Mouse (Mus musculus): ENCODE measurements around the gene Cass4. TPM values are rescaled to one million over a fixed set of nuclear protein-coding genes. Genes with fewer than 3 reads are reported as not detected.

Gene Cass4
- polyA plus RNA-seq, 1 experiment from 2014 or later, result 0.27 TPM

DNA sequence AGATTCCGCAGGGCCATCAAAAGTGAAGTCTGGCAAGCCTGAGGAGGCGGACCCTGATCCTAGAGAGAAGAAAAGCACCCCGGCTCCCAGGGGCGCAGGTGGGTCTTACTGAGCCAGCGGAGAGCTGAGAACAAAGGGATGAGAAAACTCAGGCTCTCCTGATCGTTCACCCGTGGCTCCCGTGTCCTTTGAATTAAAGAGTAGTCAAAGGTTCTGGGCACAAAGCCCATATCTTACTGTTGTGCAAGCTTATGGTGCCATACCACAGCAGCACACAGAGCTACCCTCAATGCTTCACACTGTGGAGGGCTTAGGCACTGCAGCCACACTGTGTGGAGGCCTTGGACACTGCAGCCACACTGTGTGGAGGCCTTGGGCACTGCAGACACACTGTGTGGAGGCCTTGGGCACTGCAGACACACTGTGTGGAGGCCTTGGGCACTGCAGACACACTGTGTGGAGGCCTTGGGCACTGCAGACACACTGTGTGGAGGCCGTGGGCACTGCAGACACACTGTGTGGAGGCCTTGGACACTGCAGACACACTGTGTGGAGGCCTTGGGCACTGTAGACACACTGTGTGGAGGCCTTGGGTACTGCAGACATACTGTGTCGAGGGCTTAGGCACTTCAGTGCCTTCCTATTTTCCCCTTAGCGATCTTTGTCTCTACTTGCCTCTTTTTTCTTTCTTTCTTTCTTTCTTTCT, 73.0 kb downstream of the Cass4 start:
- no peak for DNase-seq (ENCODE audit: low spot score)
- H3K36me3 ChIP-seq (replicated peaks; ENCODE audit: control insufficient read depth, insufficient read depth), result peaks cover 81% of the 10 kb centered on the region
- H3K9me3 ChIP-seq (ENCODE audit: control insufficient read depth, low read length), result no peaks in the 10 kb centered on the region
- H3K9ac ChIP-seq, result no peak overlapping the region
- no peaks in the 10 kb centered on the region for H3K27me3 ChIP-seq (ENCODE audit: control insufficient read depth, insufficient read depth, low read length)
- H3K4me3 ChIP-seq (replicated peaks; ENCODE audit: low read length), result no peak overlapping the region
- no peaks in the 10 kb centered on the region for H3K4me1 ChIP-seq (replicated peaks; ENCODE audit: control insufficient read depth, insufficient read depth, low read length)
- 75% methylated on average over 11 of the region's 11 CpGs for WGBS
- no peak for ATAC-seq (ENCODE audit: low FRiP score)
- H3K27ac ChIP-seq, result no peak overlapping the region
- no peak overlapping the region for H3K4me2 ChIP-seq (replicated peaks)

DNA sequence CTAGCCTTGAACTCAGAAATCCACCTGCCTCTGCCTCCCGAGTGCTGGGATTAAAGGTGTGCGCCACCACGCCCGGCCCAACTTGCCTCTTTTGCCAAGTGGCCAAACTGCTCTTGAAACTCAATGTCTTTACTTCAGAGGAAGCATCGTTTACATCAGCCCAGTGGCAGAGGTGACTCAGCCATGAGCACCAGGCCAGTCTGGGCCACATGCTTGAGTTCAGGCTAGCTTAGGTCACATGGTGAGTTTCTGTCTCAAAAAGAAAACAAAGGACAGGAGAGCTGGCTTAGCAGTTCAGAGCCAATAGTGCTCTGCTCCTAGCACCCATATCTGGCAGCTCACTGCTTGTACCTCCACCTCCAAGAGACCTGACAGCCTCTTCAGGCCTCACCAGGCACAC, 73.6 kb downstream of the Cass4 start:
- H3K4me3 ChIP-seq (replicated peaks; ENCODE audit: low read length), result no peak overlapping the region
- H3K9me3 ChIP-seq (ENCODE audit: control insufficient read depth, low read length), result no peaks in the 10 kb centered on the region
- H3K27ac ChIP-seq, result no peak overlapping the region
- no peak overlapping the region for H3K9ac ChIP-seq
- 94% methylated on average over 5 of the region's 5 CpGs for WGBS
- peaks cover 75% of the 10 kb centered on the region for H3K36me3 ChIP-seq (replicated peaks; ENCODE audit: control insufficient read depth, insufficient read depth)
- H3K4me1 ChIP-seq (replicated peaks; ENCODE audit: control insufficient read depth, insufficient read depth, low read length), result no peaks in the 10 kb centered on the region
- no peak for DNase-seq (ENCODE audit: low spot score)
- no peaks in the 10 kb centered on the region for H3K27me3 ChIP-seq (ENCODE audit: control insufficient read depth, insufficient read depth, low read length)
- no peak overlapping the region for H3K4me2 ChIP-seq (replicated peaks)
- ATAC-seq (ENCODE audit: low FRiP score), result no peak

DNA sequence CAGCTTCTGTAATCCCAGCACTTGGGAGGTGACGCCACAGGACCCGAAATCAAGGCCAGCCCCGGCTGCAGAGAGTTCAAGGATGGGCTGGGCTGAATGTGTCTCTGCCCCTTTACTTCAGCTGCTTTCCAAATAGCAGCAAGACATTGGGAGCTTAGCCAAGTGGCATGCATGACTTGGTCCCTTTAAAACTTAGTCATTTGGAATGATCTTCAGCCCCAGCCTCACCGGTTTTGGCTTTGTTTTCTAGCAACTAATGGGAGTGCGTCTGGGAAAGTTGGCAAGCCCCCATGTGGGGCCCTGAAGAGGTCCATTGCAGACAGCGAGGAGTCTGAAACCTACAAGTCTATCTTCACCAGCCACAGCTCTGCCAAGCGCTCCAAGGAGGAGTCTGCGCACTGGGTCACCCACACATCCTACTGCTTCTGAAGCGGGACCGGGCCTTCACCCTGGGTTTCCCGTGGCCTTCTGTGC, 74.8 kb downstream of the Cass4 start:
- Histone ChIP-seq H3K36me3 (replicated peaks; ENCODE audit: control insufficient read depth, insufficient read depth) (peaks cover 65% of the 10 kb centered on the region), H3K4me2 (replicated peaks) (no peak overlapping the region), H3K4me3 (replicated peaks; ENCODE audit: low read length) (no peak overlapping the region), H3K9ac (no peak overlapping the region), H3K27ac (no peak overlapping the region), H3K27me3 (ENCODE audit: control insufficient read depth, insufficient read depth, low read length) (no peaks in the 10 kb centered on the region), H3K4me1 (replicated peaks; ENCODE audit: control insufficient read depth, insufficient read depth, low read length) (no peaks in the 10 kb centered on the region), H3K9me3 (ENCODE audit: control insufficient read depth, low read length) (no peaks in the 10 kb centered on the region)
- WGBS, result 68% methylated on average over 11 of the region's 11 CpGs
- DNase-seq (ENCODE audit: low spot score), result peak; percentile 74
- ATAC-seq (ENCODE audit: low FRiP score), result peak; percentile 69; the same call in 1 of the 2 replicates

DNA sequence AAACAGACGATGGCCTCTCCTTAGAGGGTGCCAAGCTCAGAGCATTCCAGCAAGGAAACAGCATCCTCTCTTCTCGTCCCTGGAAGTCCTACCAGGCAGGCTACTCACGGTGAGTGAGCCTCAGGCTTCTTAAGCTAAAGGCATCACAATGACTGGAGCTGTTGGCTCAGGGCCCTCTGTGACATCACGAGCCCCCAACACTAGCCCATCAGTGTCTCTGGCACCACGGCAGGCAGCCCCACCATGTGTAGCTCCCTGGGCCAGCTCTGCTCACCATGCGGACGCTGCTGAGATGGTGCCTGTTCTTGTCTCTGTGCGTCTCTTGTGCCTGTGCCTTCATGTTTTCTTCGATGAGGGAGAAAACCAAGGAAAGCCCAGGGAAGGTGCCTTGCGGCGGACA, 78.7 kb downstream of the Cass4 start, which contains the start of gene Fam209:
Gene Fam209, plus strand, starts transcription at position 203 of the 400 bp plus-strand sequence.
- no peak within 1 kb of the TSS for H3K4me3 ChIP-seq (replicated peaks; ENCODE audit: low read length)
- H3K9ac ChIP-seq, result no peak within 1 kb of the TSS
- H3K4me1 ChIP-seq (replicated peaks; ENCODE audit: control insufficient read depth, insufficient read depth, low read length), result no peaks in the 10 kb centered on the region
- no peak within 1 kb of the TSS for H3K27ac ChIP-seq
- no peak for DNase-seq (ENCODE audit: low spot score)
- no peaks in the 10 kb centered on the region for H3K27me3 ChIP-seq (ENCODE audit: control insufficient read depth, insufficient read depth, low read length)
- no peaks in the 10 kb centered on the region for H3K9me3 ChIP-seq (ENCODE audit: control insufficient read depth, low read length)
- H3K36me3 ChIP-seq (replicated peaks; ENCODE audit: control insufficient read depth, insufficient read depth), result peaks cover 27% of the 10 kb centered on the region
- no peak for ATAC-seq (ENCODE audit: low FRiP score)
- H3K4me2 ChIP-seq (replicated peaks), result no peak within 1 kb of the TSS
- 89% methylated on average over 11 of the region's 11 CpGs for WGBS

DNA sequence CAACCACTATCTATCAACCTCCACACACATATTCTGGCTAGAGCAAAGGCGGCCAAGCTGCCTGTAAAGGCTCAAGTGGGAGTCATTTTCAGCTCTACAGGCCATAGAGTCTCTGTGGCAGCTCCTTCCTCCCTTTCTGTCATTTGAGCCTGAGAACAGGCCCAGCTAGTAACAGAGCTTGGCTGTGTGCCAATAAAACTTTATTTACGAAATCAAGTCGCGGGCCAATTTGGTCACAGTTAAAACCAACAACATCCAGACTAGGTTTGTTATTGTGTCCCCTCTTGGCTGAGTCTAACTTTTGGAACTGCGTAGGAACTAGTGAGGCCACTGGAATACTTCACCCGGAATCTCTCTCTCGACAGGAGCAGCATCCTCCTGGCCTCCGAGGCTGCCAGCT, 80.0 kb downstream of the Cass4 start:
- H3K9ac ChIP-seq, result no peak overlapping the region
- H3K27me3 ChIP-seq (ENCODE audit: control insufficient read depth, insufficient read depth, low read length), result peaks cover 3% of the 10 kb centered on the region; the same call in 1 of the 2 replicates
- no peak overlapping the region for H3K4me3 ChIP-seq (replicated peaks; ENCODE audit: low read length)
- peak; percentile 35; the same call in 1 of the 2 replicates for ATAC-seq (ENCODE audit: low FRiP score)
- no peak overlapping the region for H3K27ac ChIP-seq
- no peaks in the 10 kb centered on the region for H3K9me3 ChIP-seq (ENCODE audit: control insufficient read depth, low read length)
- H3K4me1 ChIP-seq (replicated peaks; ENCODE audit: control insufficient read depth, insufficient read depth, low read length), result no peaks in the 10 kb centered on the region
- H3K4me2 ChIP-seq (replicated peaks), result no peak overlapping the region
- DNase-seq (ENCODE audit: low spot score), result peak; percentile 57
- 59% methylated on average over 8 of the region's 8 CpGs for WGBS
- peaks cover 15% of the 10 kb centered on the region for H3K36me3 ChIP-seq (replicated peaks; ENCODE audit: control insufficient read depth, insufficient read depth)

DNA sequence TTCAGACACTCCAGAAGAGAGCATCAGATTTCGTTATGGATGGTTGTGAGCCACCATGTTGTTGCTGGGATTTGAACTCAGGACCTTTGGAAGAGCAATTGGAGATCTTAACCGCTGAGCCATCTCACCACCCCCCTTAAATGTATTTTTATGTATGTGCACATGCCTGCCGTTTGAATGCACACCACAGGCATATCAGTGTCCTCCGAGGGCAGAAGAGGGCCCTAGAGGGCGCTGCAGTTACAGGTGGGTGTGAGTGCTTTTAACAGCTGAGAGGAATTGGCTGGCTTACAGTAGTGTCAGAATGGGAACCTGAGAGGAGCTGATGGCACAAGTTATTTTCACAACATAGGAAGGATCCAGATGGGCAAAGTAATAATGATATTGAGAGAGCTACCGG, 81.4 kb downstream of the Cass4 start:
- Histone ChIP-seq H3K4me1 (replicated peaks; ENCODE audit: control insufficient read depth, insufficient read depth, low read length) (no peaks in the 10 kb centered on the region), H3K9ac (no peak overlapping the region), H3K36me3 (replicated peaks; ENCODE audit: control insufficient read depth, insufficient read depth) (peaks cover 2% of the 10 kb centered on the region; the same call in 1 of the 2 replicates), H3K4me3 (replicated peaks; ENCODE audit: low read length) (no peak overlapping the region), H3K9me3 (ENCODE audit: control insufficient read depth, low read length) (no peaks in the 10 kb centered on the region), H3K4me2 (replicated peaks) (no peak overlapping the region), H3K27me3 (ENCODE audit: control insufficient read depth, insufficient read depth, low read length) (peaks cover 3% of the 10 kb centered on the region; the same call in 1 of the 2 replicates), H3K27ac (no peak overlapping the region)
- ATAC-seq (ENCODE audit: low FRiP score) (no peak), DNase-seq (ENCODE audit: low spot score) (no peak)
- WGBS, result 35% methylated on average over 6 of the region's 6 CpGs

DNA sequence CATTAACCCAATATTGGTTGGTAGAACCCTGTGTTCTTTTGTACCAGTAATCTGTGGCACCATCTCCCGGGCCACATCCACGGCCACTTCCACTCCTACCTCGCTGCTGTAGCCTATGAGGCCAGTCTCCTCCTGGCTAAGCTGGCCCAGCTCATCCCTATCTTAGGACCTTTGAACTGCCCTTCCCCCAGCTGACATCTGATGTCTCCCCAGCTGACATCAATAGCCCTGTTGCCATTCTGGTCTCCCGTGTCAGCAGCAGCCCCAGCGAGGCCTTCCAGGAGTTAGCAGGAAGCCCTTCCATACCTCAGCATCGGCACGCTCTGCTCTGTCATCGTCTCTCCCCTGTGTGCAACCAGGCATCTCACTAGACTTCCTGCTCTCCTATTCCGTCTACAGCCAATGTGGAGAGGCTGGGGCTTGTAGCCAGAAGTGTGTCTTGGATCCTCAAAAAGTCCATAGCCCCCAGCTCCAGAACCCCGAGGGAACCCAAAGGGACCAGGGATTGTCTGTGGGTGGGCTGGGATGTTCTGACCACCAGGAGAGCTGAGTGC, 83.2 kb downstream of the Cass4 start:
- ATAC-seq (ENCODE audit: low FRiP score) (no peak), DNase-seq (ENCODE audit: low spot score) (no peak)
- H3K27ac ChIP-seq, result no peak overlapping the region
- WGBS, result 39% methylated on average over 10 of the region's 10 CpGs
- no peaks in the 10 kb centered on the region for H3K9me3 ChIP-seq (ENCODE audit: control insufficient read depth, low read length)
- no peak overlapping the region for H3K4me2 ChIP-seq (replicated peaks)
- no peak overlapping the region for H3K9ac ChIP-seq
- no peak overlapping the region for H3K4me3 ChIP-seq (replicated peaks; ENCODE audit: low read length)
- H3K4me1 ChIP-seq (replicated peaks; ENCODE audit: control insufficient read depth, insufficient read depth, low read length), result no peaks in the 10 kb centered on the region
- no peaks in the 10 kb centered on the region for H3K36me3 ChIP-seq (replicated peaks; ENCODE audit: control insufficient read depth, insufficient read depth)
- peaks cover 3% of the 10 kb centered on the region; the same call in 1 of the 2 replicates for H3K27me3 ChIP-seq (ENCODE audit: control insufficient read depth, insufficient read depth, low read length)

DNA sequence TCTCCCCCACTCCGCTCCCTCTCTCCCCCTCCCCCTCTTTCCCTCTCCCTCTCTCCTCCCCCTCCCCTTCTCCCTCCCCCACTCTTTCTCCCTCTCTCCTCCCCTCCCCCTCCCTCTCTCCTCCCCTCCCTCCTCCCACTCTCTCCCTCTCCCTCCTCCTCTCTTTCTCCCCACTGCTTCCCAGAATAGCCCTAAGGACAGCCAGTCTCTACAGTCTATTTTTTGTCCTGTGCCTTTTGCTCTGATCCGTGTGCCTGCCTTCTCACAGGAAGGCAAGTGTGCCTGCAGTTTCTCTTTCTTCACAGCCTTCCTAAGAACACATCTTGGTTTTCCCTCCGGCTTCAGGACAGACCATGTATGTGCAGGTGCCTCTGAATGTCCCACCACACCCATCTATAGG, 83.8 kb downstream of the Cass4 start:
- H3K9ac ChIP-seq, result no peak overlapping the region
- WGBS, result 37% methylated on average over 3 of the region's 3 CpGs
- no peak for ATAC-seq (ENCODE audit: low FRiP score)
- H3K4me1 ChIP-seq (replicated peaks; ENCODE audit: control insufficient read depth, insufficient read depth, low read length), result no peaks in the 10 kb centered on the region
- H3K9me3 ChIP-seq (ENCODE audit: control insufficient read depth, low read length), result no peaks in the 10 kb centered on the region
- DNase-seq (ENCODE audit: low spot score), result no peak
- H3K36me3 ChIP-seq (replicated peaks; ENCODE audit: control insufficient read depth, insufficient read depth), result no peaks in the 10 kb centered on the region
- H3K4me3 ChIP-seq (replicated peaks; ENCODE audit: low read length), result no peak overlapping the region
- H3K27me3 ChIP-seq (ENCODE audit: control insufficient read depth, insufficient read depth, low read length), result peaks cover 3% of the 10 kb centered on the region; the same call in 1 of the 2 replicates
- H3K4me2 ChIP-seq (replicated peaks), result no peak overlapping the region
- H3K27ac ChIP-seq, result no peak overlapping the region

DNA sequence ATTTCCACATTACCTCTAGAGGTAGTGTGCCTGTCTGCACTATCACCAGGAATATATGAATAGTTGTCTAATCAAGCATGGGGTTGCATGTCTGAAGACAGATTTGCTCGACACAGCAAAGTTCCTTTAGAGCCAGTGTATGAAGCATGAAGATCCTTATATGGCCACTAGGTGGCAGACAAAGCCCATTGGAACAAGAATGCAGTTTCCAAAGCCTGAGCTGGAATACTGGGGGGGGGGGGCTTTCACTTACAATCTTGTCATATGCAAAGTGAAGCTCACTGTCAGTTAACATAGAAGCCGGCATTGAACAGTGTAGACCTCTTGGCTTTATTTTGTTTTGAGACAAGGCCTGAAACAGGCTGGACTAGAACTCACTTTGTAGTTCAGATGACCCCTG, 84.3 kb downstream of the Cass4 start:
- Histone ChIP-seq H3K27ac (no peak overlapping the region), H3K4me2 (replicated peaks) (no peak overlapping the region), H3K4me1 (replicated peaks; ENCODE audit: control insufficient read depth, insufficient read depth, low read length) (no peaks in the 10 kb centered on the region), H3K36me3 (replicated peaks; ENCODE audit: control insufficient read depth, insufficient read depth) (no peaks in the 10 kb centered on the region), H3K9me3 (ENCODE audit: control insufficient read depth, low read length) (no peaks in the 10 kb centered on the region), H3K9ac (no peak overlapping the region), H3K4me3 (replicated peaks; ENCODE audit: low read length) (no peak overlapping the region), H3K27me3 (ENCODE audit: control insufficient read depth, insufficient read depth, low read length) (peaks cover 3% of the 10 kb centered on the region; the same call in 1 of the 2 replicates)
- DNase-seq (ENCODE audit: low spot score) (peak; percentile 78), ATAC-seq (ENCODE audit: low FRiP score) (0 out of 2 replicates have a peak, but pooled peaks have one; percentile 19)
- WGBS, result 6% methylated on average over 2 of the region's 2 CpGs

All from hindbrain, embryonic 14.5 days (tissue).